Mouse (Mus musculus): ENCODE measurements around the gene Cd276.

The Cd276 gene

GRCm38 (mm10) chr9:58550928-58551327 lies 4.3 kb downstream of the Cd276 start:
- DNase-seq (ENCODE audit: low spot score in 2 of 2): no peak

- DNase-seq (ENCODE audit: low spot score in 2 of 2): no peak
Observed at GRCm38 (mm10) chr9:58549694-58550093, 5.5 kb downstream of the Cd276 start.

DNA sequence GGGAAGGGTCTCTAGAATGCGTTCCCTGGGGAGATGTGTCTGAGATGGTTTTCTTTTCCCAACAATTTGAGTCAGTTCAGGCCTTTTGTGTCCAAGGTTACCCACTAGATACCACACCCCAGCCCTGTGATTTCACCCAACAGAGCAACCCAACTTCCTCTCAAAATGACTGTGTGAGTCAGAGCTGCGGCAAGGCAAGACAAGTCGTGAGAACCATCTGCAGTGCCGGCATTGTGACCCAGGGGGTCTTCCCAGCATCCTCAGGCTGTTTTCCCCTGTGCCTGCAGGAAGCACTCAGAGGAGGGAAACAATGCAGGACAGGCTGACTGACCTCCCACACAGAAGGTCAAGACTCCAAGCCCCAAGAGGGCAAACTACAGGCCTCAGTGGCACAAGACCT lies 6.3 kb downstream of the Cd276 start:
- no peak for DNase-seq (ENCODE audit: low spot score in 2 of 2)

GRCm38 (mm10) chr9:58546630-58547360 lies 8.4 kb downstream of the Cd276 start:
- DNase-seq (ENCODE audit: low spot score in 2 of 2): no peak

DNA sequence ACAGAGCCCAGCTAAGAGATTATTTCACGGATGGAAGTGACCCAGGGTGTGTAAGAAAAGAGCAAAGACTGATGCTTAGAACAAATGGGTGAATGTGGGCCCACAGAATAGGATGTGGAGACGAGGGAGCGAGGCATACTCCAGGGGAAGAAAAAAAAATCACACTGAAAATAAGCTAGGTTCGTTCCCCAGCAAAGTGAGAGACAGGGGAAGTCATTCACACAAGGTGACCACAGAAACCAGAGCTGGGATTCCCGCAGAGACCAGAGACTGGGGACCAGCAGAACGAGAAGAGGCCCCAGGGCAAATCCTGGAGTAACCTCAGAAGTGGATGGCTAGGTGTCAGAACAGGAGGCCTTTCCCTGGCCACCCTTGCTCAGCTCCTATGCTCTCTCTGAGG lies 9.8 kb downstream of the Cd276 start:
- no peak for DNase-seq (ENCODE audit: low spot score in 2 of 2)

DNA sequence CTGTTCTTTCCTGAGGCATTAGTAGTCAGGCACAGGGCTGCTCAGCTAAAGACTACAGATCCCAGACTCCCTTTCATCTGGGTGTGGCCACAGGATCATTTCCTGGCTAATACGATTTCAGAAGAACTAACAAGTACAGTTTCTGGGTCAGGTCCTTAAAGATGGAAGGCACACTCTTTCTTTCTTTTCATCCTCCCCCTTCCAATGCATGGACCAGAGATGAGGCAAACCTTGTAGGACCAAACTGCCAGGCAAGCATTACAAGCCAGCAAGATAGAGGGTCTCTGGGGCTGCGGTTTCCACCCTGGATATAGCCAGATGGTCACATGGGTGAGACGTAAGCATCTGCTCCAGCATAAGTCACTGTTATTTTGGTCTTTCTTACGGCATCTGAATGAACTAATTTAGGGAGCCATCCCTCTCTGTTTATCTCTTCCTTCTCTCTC lies 10.3 kb downstream of the Cd276 start:
- no peak for DNase-seq (ENCODE audit: low spot score in 2 of 2)

- peak; percentile 75 to 83 for DNase-seq (ENCODE audit: low spot score in 2 of 2)
Observed at GRCm38 (mm10) chr9:58541895-58542338, 13.3 kb downstream of the Cd276 start.

DNA sequence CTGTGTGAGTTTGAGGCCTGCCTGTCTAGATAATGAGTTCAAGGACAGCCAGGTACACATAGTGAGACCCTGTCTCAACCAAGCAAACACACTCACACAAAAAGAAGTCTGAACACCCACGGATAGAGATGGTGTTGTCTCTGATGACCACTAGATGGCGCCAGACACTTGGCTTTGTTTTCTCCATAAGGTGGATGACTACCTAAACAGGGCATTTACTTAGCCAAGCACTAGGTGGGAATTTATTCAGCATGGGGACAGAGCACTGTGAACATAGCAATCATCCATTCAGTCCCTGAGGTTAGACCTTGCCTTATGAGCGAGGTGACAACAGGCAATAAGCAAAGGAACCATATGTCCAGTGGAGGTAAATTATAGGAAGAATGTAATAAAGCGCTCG lies 15.4 kb downstream of the Cd276 start:
- DNase-seq (ENCODE audit: low spot score in 2 of 2): peak in 1 of 2 experiments; percentile 42

DNA sequence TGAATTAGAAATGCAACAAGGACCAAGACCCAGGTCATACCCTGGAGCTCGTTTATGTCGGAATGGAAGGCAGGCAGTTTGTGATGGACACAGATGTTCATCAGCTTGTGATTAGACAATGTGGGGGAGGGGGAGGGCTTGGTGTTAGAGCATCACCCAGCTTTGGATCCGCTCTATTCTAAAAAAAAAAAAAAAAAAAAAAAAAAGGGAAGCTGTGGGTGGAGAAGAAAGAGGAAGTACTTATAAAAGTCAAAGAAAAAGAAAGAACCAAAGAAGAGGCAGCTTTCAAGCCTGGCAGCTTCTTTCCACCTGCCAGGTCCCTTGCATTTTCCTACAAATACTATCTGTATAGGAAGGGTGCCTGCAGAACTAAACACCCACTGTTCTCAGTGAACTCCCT lies 17.5 kb downstream of the Cd276 start:
- no peak for DNase-seq (ENCODE audit: low spot score in 2 of 2)

DNA sequence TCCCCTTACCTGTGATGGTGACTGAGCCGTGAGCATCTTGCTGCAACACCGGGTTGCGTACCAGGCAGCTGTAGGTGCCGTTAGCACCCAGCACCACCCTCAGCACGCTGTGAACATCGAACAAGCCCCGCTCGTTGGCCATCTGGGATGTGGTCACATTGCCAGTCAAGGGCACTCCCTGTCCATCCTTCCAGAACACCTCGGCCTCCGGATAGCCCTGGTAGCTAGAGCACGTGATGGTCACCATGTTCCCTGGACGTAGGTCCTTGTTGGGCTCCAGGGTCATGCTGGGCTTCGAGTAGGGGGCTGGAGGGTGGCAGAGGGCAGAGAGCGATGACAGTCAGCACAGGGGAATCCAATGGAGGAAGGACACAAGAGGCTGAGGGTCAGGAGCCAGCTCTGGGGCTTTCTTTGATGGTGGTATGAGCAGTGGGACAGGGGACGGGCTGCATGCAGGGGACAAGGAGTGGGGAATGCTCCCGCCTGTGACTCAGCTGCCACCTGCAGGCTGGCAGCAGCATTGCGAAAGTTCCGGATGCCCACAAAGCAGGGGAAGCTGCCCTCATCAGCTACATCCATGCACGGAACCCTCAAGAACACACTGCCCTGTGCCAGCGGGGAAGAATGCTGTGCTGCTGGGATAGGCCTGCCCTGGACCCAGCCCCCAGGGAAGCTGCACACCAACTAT lies 19.6 kb downstream of the Cd276 start:
- DNase-seq (ENCODE audit: low spot score in 2 of 2): peak in 1 of 2 experiments; percentile 53

DNA sequence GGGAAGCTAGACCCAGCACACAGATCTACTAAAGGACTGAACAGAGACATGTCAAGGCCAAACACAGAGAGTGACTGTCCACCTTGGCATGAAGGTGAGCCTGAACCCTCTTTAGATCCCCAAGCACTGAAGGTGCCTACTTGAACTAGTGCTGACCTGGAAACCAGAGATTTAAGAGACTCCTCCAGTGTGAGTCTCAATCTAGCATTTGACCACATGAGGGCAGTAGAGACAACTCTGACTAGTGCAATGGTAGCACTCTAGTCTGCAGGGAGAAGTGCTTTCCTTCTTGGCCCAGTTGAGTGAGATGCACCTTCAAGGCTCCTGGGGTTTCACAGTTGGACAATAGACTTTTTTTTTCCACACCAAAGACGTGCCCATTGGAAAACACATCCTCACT lies 20.5 kb downstream of the Cd276 start:
- peak in 1 of 2 experiments; percentile 51 for DNase-seq (ENCODE audit: low spot score in 2 of 2)

GRCm38 (mm10) chr9:58533322-58533721 lies 21.9 kb downstream of the Cd276 start:
- no peak for DNase-seq (ENCODE audit: low spot score in 2 of 2)

DNA sequence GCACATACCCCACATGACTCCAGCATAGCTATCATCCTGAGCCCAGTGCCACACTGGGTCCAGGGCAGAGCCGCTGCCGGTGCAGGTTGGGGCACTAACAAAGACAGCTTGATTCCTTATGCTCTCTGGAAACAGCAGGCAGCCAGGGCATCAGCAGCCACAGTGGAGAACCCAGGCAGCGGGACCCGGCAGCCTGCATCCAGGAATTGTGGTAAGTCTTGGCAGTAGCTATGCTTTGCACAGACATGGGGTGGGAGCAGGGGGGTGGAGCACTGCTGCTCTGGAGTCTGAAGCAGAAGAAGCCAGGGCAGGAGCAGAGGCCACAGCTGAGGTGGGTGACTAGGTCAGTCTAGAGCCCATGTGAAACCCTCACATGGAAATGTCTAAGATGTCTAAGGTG lies 23.0 kb downstream of the Cd276 start:
- no peak for DNase-seq (ENCODE audit: low spot score in 2 of 2)

DNA sequence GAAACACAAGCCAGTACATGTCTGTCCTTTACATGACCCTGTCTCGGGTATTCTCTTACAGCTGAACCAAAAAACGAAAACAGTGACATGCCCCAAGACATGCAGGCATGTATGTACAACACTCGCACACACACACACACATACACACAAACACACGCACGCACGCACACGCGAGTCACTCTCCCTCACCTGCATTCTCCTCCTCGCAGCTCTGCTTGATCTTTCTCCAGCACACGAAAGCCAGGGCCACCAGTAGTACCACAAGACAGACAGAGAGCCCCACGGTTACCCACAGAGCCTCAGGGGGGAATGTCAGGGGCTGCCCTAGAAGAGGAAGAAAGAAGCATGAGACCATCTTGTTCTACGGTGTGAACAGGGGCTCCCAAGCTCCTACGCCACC lies 24.8 kb downstream of the Cd276 start:
- no peak for DNase-seq (ENCODE audit: low spot score in 2 of 2)

- DNase-seq (ENCODE audit: low spot score in 2 of 2): no peak
Observed at GRCm38 (mm10) chr9:58527841-58528240, 27.4 kb downstream of the Cd276 start.

- DNase-seq (ENCODE audit: low spot score in 2 of 2): no peak
Observed at GRCm38 (mm10) chr9:58525108-58525507, 30.1 kb downstream of the Cd276 start.

DNA sequence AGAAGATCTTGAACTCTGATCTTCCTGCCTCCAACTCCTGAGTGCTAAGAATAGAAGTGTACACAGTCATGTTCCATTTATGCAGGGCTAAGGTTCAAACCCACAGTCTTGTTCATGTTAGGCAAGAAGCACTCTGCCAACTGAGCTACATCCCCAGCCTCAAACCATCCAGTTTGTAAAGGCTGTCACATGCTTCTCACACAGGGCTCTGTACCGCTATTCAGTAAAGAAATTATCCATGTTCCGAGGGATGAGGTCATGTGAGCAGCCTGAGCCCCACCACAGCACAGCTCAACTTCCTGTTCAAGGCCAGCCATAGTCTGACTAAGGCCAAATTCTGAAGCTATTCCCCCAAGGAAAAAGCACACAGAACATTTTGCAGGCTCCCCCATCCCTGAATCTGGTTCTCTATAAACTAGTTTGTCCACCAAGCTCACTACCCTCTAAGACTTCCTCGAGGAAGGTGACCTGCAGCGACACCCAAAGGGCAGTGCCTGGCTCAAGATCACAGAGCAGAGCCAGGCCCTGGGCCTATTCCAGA lies 33.3 kb downstream of the Cd276 start:
- DNase-seq (ENCODE audit: low spot score in 2 of 2): no peak

GRCm38 (mm10) chr9:58520816-58521581 lies 34.2 kb downstream of the Cd276 start:
- DNase-seq (ENCODE audit: low spot score in 2 of 2): no peak

GRCm38 (mm10) chr9:58519953-58520352 lies 35.3 kb downstream of the Cd276 start:
- DNase-seq (ENCODE audit: low spot score in 2 of 2): no peak

GRCm38 (mm10) chr9:58517866-58518750 lies 37.1 kb downstream of the Cd276 start:
- no peak for DNase-seq (ENCODE audit: low spot score in 2 of 2)

DNA sequence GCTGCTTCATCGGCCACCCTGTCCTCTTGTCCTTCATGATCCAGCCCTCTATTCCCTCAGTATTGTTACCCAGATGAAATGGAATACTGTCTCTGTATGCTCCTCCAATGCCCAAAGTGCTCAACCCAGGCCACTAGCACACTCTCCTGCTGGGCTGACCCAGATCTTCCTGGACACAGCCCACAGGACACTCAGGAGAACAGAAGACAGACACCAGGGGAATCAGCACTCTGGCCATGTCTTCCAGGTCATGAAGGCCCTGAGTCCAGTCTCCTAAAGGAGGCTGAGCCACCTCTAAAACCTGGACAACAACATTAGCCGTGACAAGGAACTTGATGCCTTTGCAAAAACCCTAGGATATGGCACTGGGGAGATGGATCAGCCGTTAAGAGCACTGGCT lies 38.8 kb downstream of the Cd276 start:
- DNase-seq (ENCODE audit: low spot score in 2 of 2): no peak
